Mouse (Mus musculus) embryonic fibroblast, embryonic 13.5 days (primary cell): ENCODE results near the gene Fam102a. TPM values are rescaled to one million over a fixed set of nuclear protein-coding genes. Genes with fewer than 3 reads are reported as not detected.

Experiments
- H3K27ac ChIP-seq: 2 replicates; pipeline ENCODE4 v1.5.1; 2012; ENCODE audit warnings: low read length, control low read depth, inconsistent platforms; ENCODE audit not compliant: insufficient read depth
- H3K4me1 ChIP-seq: 2 replicates; pipeline ENCODE4 v1.6.1; 2011; ENCODE audit warnings: low read length; ENCODE audit not compliant: control insufficient read depth, insufficient read depth
- H3K4me3 ChIP-seq: 2 replicates; pipeline ENCODE4 v1.5.1; 2011; ENCODE audit warnings: mild to moderate bottlenecking, control low read depth, low read length; ENCODE audit not compliant: insufficient read depth
- CTCF ChIP-seq: IDR thresholded peaks from 2 replicates; pipeline ENCODE4 v1.5.1; 2011; ENCODE audit warnings: mild to moderate bottlenecking, control low read depth, low read length, moderate library complexity, borderline replicate concordance; ENCODE audit not compliant: insufficient read depth
- POLR2A ChIP-seq: IDR thresholded peaks from 2 replicates; pipeline ENCODE4 v1.6.1; 2011; ENCODE audit warnings: low read depth, mild to moderate bottlenecking, control low read depth, low read length, moderate library complexity
- polyA plus RNA-seq: library from polyadenylated mRNA; stranded (reverse); fragments of >200 nt; gene quantifications from 2 replicates; pipeline ENCODE4 v1.2.4, GENCODE M21; 2011; ENCODE audit warnings: low read depth; ENCODE audit not compliant: missing spikeins, insufficient read length

The Fam102a gene
- polyA plus RNA-seq, 1 experiment, result 8.9 TPM

DNA sequence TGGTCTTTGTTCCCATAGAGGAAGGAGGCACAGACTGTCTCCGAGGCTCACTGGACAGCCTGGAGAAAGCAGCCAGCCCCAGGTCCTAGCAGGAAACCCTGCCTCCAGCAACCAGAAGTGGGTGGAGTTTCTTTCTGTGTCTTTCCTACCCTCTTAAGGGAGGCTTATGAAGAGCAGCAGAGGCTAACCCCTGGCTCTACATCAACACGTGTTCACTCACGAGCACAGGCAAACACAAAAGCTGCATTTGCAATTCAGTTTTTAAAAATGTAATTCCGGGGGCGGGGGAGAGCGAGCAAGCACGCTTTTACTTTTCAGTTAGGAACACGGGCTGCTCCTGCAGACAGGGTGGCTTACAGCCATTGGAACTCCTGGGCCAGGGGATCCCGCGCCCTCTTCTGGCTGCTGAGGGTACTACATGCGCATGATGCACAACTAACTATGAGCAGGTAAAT lies 67.5 kb downstream of the Fam102a start:
- Histone ChIP-seq H3K27ac (no peak overlapping the region), H3K4me1 (no peaks in the 10 kb centered on the region; the same call in 1 of the 2 replicates), H3K4me3 (peak overlapping the region; percentile 36; the same call in 1 of the 2 replicates)
- TF ChIP-seq CTCF (peak; percentile 80), POLR2A (peak; percentile 70)

DNA sequence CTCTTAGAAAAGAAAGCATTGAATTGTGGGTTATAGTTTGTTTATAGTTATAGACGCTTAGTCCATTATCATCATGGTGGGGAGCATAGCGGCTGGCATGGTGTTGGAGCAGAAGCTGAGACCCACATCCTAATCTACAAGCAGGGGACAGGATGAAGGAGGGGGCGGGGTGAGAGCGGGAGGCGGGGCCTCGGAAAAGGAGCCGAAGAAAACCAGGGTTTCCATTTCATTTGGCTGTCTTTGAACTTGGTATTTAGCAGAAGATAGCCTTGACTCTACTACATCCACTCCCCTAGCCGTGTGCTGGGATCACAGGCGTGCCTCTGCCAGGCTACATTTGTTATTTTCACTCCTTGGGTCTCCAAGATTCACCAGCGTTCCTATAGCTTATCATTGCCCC lies 69.5 kb downstream of the Fam102a start:
- Histone ChIP-seq H3K4me1 (no peaks in the 10 kb centered on the region; the same call in 1 of the 2 replicates), H3K4me3 (no peak overlapping the region), H3K27ac (no peak overlapping the region)
- no peak for TF ChIP-seq CTCF
- TF ChIP-seq POLR2A, result no peak

DNA sequence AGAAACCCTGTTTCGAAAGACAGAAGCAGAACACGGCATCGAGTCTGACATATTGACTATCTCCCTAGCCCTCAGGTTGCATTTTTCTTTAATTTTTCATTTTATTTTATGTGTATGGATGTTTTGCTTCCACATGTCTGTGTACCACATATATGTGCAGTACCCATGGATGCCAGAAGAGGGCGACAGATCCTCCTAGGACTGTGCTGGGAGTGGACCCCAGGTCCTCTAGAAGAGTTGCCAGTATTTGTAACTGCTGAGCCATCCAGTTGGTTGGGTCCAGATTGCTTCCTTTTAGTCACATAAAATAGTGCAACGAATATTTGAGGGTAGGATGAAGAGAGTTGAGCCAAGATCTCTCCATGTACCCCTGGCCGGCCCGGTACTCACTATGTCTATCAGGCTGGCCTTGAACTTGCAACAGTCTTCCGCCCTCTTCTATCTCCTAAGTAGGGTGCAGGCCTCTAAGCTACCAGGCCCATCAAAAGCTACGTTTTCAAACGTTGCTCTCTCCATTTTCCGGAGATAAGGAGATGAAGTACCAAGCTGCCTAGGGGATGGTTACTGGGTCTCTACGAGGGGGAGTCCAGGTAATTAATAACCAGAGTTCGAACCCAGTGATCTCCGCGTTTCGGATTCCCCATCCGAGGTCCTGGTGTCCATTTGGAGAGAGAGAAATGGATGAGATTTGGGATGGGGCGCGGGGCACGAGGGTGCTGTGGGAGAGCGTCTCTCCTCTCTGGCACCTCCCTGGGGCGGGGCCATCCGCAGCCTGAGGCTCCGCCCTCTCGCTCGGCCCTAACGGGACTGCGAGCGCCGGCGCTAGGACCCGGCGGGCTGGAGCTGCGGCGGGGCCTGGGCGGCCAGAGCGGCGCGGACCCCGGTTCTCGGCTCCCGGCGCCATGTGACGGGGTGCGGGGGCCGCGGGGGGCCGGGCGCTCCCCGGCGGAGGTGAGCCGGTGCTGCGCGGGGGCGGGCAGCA lies 71.3 kb downstream of the Fam102a start:
- Histone ChIP-seq H3K4me3 (peak overlapping the region; percentile 87), H3K4me1 (peaks cover 2% of the 10 kb centered on the region; the same call in 1 of the 2 replicates), H3K27ac (no peak overlapping the region)
- peak; percentile 41; the same call in 1 of the 2 replicates for TF ChIP-seq POLR2A
- TF ChIP-seq CTCF, result no peak

DNA sequence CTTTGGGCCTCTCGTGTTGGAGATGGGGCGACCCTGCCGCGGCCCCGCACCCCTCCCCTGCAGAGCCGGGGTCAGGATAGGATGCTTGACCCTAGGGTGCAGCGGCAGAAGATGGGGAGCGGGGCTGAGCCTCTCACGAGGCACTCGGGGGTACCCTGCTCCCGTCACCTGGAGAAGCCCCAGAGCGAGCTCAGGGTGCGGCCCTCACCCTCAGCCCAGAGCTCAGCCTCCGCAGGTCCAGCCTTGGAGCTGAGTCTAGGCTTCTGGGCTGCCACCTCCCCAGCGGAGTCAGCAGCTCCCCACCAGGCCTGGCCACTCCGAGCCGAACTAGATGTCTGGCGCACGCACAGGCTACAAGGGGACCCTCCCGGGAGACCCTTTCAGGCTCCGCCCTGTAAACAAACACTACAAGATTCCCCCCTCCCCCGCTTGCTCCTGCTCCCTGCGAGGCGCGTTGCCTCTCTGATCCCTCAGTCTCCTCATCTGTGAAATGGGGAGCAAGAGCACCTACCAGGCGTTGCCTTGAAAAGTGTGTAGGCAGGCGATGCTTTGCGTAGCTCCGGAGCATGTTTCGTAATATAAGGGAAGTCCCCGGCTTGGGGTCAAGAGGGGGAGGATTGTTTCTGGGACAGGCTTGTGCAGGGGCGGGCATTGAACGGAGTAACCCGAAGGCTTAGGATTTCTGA lies 72.3 kb downstream of the Fam102a start:
- peak overlapping the region; percentile 15; the same call in 1 of the 2 replicates for H3K27ac ChIP-seq
- 0 out of 2 replicates have a peak, but pooled peaks cover 2% of the 10 kb centered on the region for H3K4me1 ChIP-seq
- H3K4me3 ChIP-seq, result peak overlapping the region; percentile 87
- TF ChIP-seq POLR2A, result peak; percentile 54
- no peak for TF ChIP-seq CTCF

DNA sequence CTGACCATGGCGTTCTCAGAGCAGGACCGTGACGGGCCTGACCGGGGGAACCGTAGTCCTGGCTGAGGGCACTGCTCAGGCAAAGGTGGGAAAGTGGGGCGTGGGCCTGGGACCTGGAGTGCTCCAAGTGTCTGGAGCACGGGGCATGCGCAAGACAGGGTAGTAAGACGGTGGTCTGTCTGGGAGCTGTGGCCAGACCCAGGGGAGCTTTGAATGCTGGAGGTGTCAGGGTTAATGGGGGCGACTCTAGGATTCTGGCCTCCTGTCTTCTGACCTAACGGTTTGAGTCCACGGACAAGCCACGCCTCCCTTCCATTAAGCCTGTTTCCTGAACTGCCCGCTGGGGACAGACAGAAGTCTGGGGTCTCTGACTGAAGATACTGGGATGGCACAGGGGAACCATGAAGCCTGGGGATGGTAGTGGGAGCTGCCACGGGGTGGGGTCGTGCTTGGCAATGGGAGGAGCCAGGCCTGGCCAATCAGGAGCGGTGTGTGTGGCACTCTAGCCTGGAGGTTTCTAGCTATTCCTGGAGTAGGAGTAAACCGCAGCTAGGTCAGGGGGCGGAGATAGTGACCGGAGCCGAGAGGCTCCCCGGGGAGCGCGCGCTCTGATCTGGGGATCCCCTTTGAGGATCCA lies 73.1 kb downstream of the Fam102a start:
- 0 out of 2 replicates have a peak, but pooled peaks cover 2% of the 10 kb centered on the region for H3K4me1 ChIP-seq
- peak overlapping the region; percentile 17; the same call in 1 of the 2 replicates for H3K27ac ChIP-seq
- TF ChIP-seq POLR2A (no peak; the same call in 1 of the 2 replicates), CTCF (no peak)
- peak overlapping the region; percentile 87 for H3K4me3 ChIP-seq

DNA sequence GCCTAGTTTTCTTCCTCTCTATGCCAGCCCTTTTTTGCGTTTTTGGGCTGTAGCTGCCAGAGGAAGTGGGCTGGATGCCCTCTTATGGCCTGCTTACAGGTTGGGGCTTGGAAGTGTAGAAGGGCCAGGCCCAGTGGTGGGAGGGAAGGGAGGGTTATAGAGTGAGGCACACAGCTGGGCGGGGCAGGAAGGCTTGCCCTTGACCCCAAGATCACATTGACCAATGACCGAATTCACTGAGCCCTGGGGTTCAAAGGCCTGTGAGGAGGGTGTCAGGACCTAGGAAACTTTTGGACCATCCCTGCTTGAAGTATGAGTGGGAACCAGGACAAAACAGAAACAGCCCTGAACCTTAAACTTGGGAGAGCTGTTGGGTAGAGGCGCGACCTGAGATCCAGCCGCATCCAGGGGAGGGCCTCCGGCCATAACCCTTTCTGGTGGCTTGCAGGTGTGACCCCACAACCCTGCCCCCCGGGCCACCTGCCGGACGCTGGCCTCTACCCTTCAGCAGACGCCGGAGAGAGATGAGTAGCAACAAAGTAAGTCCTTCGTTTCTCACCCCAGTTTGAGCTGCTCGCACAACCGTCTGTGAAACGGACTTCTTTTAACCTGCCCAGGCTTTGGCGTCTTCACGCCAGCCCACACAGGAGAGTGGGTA lies 73.8 kb downstream of the Fam102a start:
- 0 out of 2 replicates have a peak, but pooled peaks cover 2% of the 10 kb centered on the region for H3K4me1 ChIP-seq
- TF ChIP-seq POLR2A (no peak; the same call in 1 of the 2 replicates), CTCF (no peak)
- peak overlapping the region; percentile 17; the same call in 1 of the 2 replicates for H3K27ac ChIP-seq
- H3K4me3 ChIP-seq, result peak overlapping the region; percentile 19; the same call in 1 of the 2 replicates

DNA sequence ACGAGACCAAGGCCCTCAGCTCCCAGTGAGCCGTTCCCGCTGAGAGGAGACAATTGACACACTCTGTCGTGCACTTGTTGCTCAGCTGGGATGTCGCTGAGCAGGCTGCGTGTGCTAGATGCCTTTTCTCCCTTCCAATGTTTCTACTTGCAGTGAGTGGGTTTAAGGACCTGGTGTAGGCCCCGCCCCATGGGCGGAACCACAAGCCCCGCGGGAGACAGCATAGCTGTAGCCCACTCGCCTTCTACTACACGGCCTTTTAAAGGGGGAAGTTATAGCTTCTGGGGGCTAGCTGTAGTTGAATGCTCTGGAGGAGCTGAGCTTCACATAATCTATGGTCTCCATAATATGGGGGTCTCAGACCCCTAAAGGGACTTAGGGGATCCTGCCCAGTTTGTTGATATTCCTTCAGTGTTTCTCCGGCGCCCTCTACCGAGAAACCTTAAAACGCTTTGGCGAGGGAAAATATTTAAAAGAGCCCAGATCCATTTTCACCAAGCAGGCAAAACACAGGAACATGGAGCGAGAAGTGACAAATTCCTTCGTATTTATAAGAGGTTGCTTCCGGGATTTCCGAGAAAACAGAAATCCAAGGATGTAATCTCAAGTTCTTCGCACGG lies 75.6 kb downstream of the Fam102a start:
- Histone ChIP-seq H3K4me3 (peak overlapping the region; percentile 29; the same call in 1 of the 2 replicates), H3K4me1 (0 out of 2 replicates have a peak, but pooled peaks cover 2% of the 10 kb centered on the region), H3K27ac (no peak overlapping the region)
- TF ChIP-seq CTCF, result no peak
- TF ChIP-seq POLR2A, result no peak

DNA sequence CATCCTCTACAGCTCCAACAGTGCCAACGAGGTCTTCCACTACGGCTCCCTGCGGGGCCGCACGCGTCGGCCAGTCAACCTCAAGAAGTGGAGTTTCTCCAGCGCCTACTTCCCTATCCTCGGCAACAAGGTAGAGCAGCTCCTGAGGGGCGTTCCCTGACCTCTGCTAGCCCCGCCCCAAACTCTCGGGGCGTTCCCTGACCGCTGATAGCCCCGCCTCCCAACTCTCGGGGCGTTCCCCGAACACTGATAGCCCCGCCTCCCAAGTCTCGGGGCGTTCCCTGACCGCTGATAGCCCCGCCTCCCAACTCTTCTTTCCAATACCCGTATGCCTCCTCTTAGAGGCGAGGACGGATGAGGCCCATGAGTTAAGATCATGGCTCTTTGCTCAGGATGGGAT lies 77.1 kb downstream of the Fam102a start:
- 0 out of 2 replicates have a peak, but pooled peaks cover 2% of the 10 kb centered on the region for H3K4me1 ChIP-seq
- no peak overlapping the region for H3K27ac ChIP-seq
- TF ChIP-seq POLR2A (no peak), CTCF (no peak)
- no peak overlapping the region for H3K4me3 ChIP-seq

DNA sequence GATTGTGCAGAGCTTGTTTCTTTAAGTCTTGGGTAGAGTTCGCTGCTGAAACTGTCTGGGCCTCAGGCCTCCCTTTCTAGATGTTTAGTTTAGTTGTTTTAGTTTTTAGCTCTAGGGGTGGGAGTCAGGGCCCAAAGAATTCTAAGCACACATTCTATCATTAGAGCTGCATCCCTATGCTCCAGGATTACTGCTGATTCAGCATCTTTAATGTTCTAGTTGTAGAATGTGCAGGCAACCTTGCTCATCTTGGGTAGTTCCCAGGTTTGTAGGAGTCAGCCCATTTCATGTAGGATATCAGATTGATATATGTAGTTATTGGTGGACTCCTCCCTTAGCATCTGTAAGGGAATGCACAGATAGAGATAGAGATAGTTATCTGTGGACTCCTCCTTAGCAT lies 82.0 kb downstream of the Fam102a start:
- peaks cover 9% of the 10 kb centered on the region for H3K4me1 ChIP-seq
- H3K4me3 ChIP-seq, result no peak overlapping the region
- TF ChIP-seq POLR2A, result no peak
- no peak for TF ChIP-seq CTCF
- no peak overlapping the region for H3K27ac ChIP-seq
